ENCODE assay signal across 8 mouse cellular contexts in the genomic region with DNA sequence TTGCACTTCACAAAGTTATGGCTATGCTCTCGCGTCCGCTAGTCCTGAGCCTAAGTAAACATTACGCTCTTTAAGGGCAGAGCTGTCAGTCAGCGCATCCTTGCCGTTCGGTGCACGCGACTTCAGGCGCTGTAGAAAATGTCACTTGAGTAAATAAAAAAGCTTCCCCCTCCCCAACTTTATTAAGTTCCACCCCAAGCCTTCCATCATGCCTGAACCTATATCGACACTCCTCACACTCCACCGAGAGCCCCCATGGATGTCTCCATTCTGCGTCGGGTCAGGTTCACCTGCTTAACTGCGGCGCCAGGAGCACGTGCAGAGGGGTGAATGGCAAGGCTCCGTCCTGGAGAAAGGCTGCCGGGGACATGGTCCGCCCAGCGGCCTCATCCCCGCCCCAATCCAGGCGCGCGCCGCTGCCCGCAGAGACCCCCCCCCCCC. TPM values are rescaled to one million over a fixed set of nuclear protein-coding genes. Genes with fewer than 3 reads are reported as not detected.
DNase-seq lines count a peak whose midpoint lies in the region; ATAC-seq and TF ChIP-seq lines count a peak whose summit lies in the region.

No protein-coding gene starts in this region.

- H3K4me2 ChIP-seq in embryonic facial prominence, embryonic 14.5 days (ENCODE audit: low read depth, low read length): peak overlapping the region; percentile 81
- peak overlapping the region; percentile 86 for H3K4me2 ChIP-seq in limb, embryonic 11.5 days (ENCODE audit: low read depth, severe bottlenecking)
- peak overlapping the region; percentile 88 for H3K4me2 ChIP-seq in neural tube, embryonic 14.5 days (ENCODE audit: low read depth, low read length)

- peak overlapping the region; percentile 64 for H3K4me3 ChIP-seq in heart, adult 2 months
- H3K4me3 ChIP-seq in embryonic facial prominence, embryonic 14.5 days (ENCODE audit: low read depth, low read length): peak overlapping the region; percentile 80
- peak overlapping the region; percentile 86 for H3K4me3 ChIP-seq in limb, embryonic 11.5 days (ENCODE audit: low read depth, low read length)
- H3K4me3 ChIP-seq in neural tube, embryonic 14.5 days (ENCODE audit: low read depth, low read length): peak overlapping the region; percentile 68

- no peaks in the 10 kb centered on the region; the same call in 1 of the 2 replicates for H3K79me2 ChIP-seq in heart, adult 2 months (replicated peaks; ENCODE audit: control insufficient read depth, insufficient read depth, low read length)

- H3K27ac ChIP-seq in heart, adult 2 months: peak overlapping the region; percentile 94
- peak overlapping the region; percentile 85 for H3K27ac ChIP-seq in embryonic facial prominence, embryonic 14.5 days (replicated peaks; ENCODE audit: low read depth, low read length)
- peak overlapping the region; percentile 75 for H3K27ac ChIP-seq in limb, embryonic 11.5 days (replicated peaks; ENCODE audit: low read depth, low read length)
- peak overlapping the region; percentile 65 for H3K27ac ChIP-seq in neural tube, embryonic 14.5 days (ENCODE audit: low read depth, low read length)

- no peak for TF ChIP-seq CTCF in heart, adult 2 months (IDR thresholded peaks at IDR 0.05)

- no peak for DNase-seq in heart, adult 2 months
- no peak for DNase-seq in heart, adult 11 months
- DNase-seq in embryonic facial prominence, embryonic 14.5 days (ENCODE audit: low spot score): no peak
- DNase-seq in limb, embryonic 11.5 days (ENCODE audit: low spot score): no peak
- no peak for DNase-seq in adrenal gland, postnatal 4 days (ENCODE audit: low spot score in 2 of 2)
- DNase-seq in thymus, postnatal 4 days: no peak

- peak; percentile 42 for ATAC-seq in CD4-positive, CD25-positive, alpha-beta regulatory T cell, adult 4 months
- peak; percentile 86 for ATAC-seq in embryonic facial prominence, embryonic 14.5 days (ENCODE audit: low read depth)
- ATAC-seq in limb, embryonic 11.5 days (ENCODE audit: insufficient number of reproducible peaks, low FRiP score, low TSS enrichment, low read depth): peak; percentile 85
- peak; percentile 87 for ATAC-seq in neural tube, embryonic 14.5 days (ENCODE audit: low read depth)

- intact Hi-C loops in heart, adult 2 months (cut with DNase I): loop anchor here (2.0 to 5.0 kb wide), 2 partner anchors 19 to 212 kb away; no protein-coding TSS in a partner anchor

- TF ChIP-seq POLR2A in heart, adult 2 months (IDR thresholded peaks at IDR 0.05; ENCODE audit: insufficient read depth, low read depth, low read length): no peak

- H3K9me3 ChIP-seq in embryonic facial prominence, embryonic 14.5 days (ENCODE audit: control insufficient read depth, low read length): no peaks in the 10 kb centered on the region
- H3K9me3 ChIP-seq in limb, embryonic 11.5 days (ENCODE audit: control insufficient read depth, low read length): no peaks in the 10 kb centered on the region
- no peaks in the 10 kb centered on the region for H3K9me3 ChIP-seq in neural tube, embryonic 14.5 days (ENCODE audit: control insufficient read depth, low read length)

- H3K36me3 ChIP-seq in heart, adult 2 months (ENCODE audit: control insufficient read depth, insufficient read depth, low read length): peaks cover 3% of the 10 kb centered on the region; the same call in 1 of the 2 replicates
- H3K36me3 ChIP-seq in embryonic facial prominence, embryonic 14.5 days (ENCODE audit: control insufficient read depth, insufficient read depth, low read length): peaks cover 16% of the 10 kb centered on the region
- H3K36me3 ChIP-seq in limb, embryonic 11.5 days (ENCODE audit: control insufficient read depth, insufficient read depth, low read length): 0 out of 2 replicates have a peak, but pooled peaks cover 2% of the 10 kb centered on the region
- H3K36me3 ChIP-seq in neural tube, embryonic 14.5 days (ENCODE audit: control insufficient read depth, insufficient read depth, low read length): peaks cover 8% of the 10 kb centered on the region

- under 1% methylated on average over 27 of the region's 27 CpGs for WGBS in heart, adult 2 months
- 0% methylated on average over 20 of the region's 27 CpGs for WGBS in embryonic facial prominence, embryonic 14.5 days
- WGBS in limb, embryonic 11.5 days: under 1% methylated on average over 26 of the region's 27 CpGs
- under 1% methylated on average over 21 of the region's 27 CpGs for WGBS in neural tube, embryonic 14.5 days

- no peak for TF ChIP-seq EP300 in heart, adult 2 months (IDR thresholded peaks at IDR 0.05; ENCODE audit: insufficient read depth, low read depth, low read length)

- H3K4me1 ChIP-seq in heart, adult 2 months (ENCODE audit: control insufficient read depth, insufficient read depth, low read length): no peaks in the 10 kb centered on the region
- H3K4me1 ChIP-seq in embryonic facial prominence, embryonic 14.5 days (ENCODE audit: control insufficient read depth, insufficient read depth, low read length): peaks cover 3% of the 10 kb centered on the region; the same call in 1 of the 2 replicates
- no peaks in the 10 kb centered on the region for H3K4me1 ChIP-seq in limb, embryonic 11.5 days (ENCODE audit: control insufficient read depth, insufficient read depth, low read length)
- peaks cover 11% of the 10 kb centered on the region; the same call in 1 of the 2 replicates for H3K4me1 ChIP-seq in neural tube, embryonic 14.5 days (ENCODE audit: control insufficient read depth, insufficient read depth, low read length)

- H3K27me3 ChIP-seq in heart, adult 2 months (ENCODE audit: control insufficient read depth, insufficient read depth, low read length): no peaks in the 10 kb centered on the region
- no peaks in the 10 kb centered on the region for H3K27me3 ChIP-seq in embryonic facial prominence, embryonic 14.5 days (replicated peaks; ENCODE audit: control insufficient read depth, insufficient read depth, low read length)
- no peaks in the 10 kb centered on the region for H3K27me3 ChIP-seq in limb, embryonic 11.5 days (ENCODE audit: control insufficient read depth, insufficient read depth, low read length)
- H3K27me3 ChIP-seq in neural tube, embryonic 14.5 days (ENCODE audit: control insufficient read depth, insufficient read depth, low read length): no peaks in the 10 kb centered on the region

- H3K9ac ChIP-seq in heart, adult 2 months (ENCODE audit: low read depth, low read length): peak overlapping the region; percentile 82
- peak overlapping the region; percentile 91 for H3K9ac ChIP-seq in embryonic facial prominence, embryonic 14.5 days (ENCODE audit: low read depth, low read length)
- peak overlapping the region; percentile 85 for H3K9ac ChIP-seq in limb, embryonic 11.5 days (ENCODE audit: low read length)
- peak overlapping the region; percentile 78 for H3K9ac ChIP-seq in neural tube, embryonic 14.5 days (replicated peaks; ENCODE audit: low read depth, low read length)

RNA-seq across cellular contexts. Expression of gene Trmt11, which starts 0.4 kb away (rescaled TPM):
- 1 to 10 TPM; 4.3 to 6.4 TPM for total RNA-seq in heart, adult 2 months (2021)
- polyA plus RNA-seq in heart, adult 2 months (2012; rRNA removed): 1.1 and 3.0 TPM in 2 replicates
- 10 to 100 TPM; 34.6 to 47.4 TPM for polyA plus RNA-seq in CD4-positive, CD25-positive, alpha-beta regulatory T cell, adult 4 months (2017; shearing (Covaris generic))
- 21.9 and 22.5 TPM in 2 replicates for polyA plus RNA-seq in embryonic facial prominence, embryonic 14.5 days (2014; fragmentation: Nextera tagmentation; extraction: Ambion mirVana)
- polyA plus RNA-seq in limb, embryonic 11.5 days (2014; fragmentation: Nextera tagmentation; extraction: Ambion mirVana): 31.8 and 36.3 TPM in 2 replicates
- 20.2 and 23.7 TPM in 2 replicates for polyA plus RNA-seq in neural tube, embryonic 14.5 days (2014; fragmentation: Nextera tagmentation; extraction: Ambion mirVana)
- total RNA-seq in adrenal gland, postnatal 4 days (2021): 10 to 100 TPM; 10.8 to 13.1 TPM

RNA-seq across cellular contexts. Expression of gene Hint3, which starts 29.3 kb away (rescaled TPM):
- 10 to 100 TPM; 70.1 to 92.3 TPM for total RNA-seq in heart, adult 2 months (2021)
- 22.4 and 40.4 TPM in 2 replicates for polyA plus RNA-seq in heart, adult 2 months (2012; rRNA removed)
- 10 to 100 TPM; 42.7 to 50.5 TPM for polyA plus RNA-seq in CD4-positive, CD25-positive, alpha-beta regulatory T cell, adult 4 months (2017; shearing (Covaris generic))
- 22.8 and 23.0 TPM in 2 replicates for polyA plus RNA-seq in embryonic facial prominence, embryonic 14.5 days (2014; fragmentation: Nextera tagmentation; extraction: Ambion mirVana)
- polyA plus RNA-seq in limb, embryonic 11.5 days (2014; fragmentation: Nextera tagmentation; extraction: Ambion mirVana): 14.1 and 18.1 TPM in 2 replicates
- 23.0 and 24.3 TPM in 2 replicates for polyA plus RNA-seq in neural tube, embryonic 14.5 days (2014; fragmentation: Nextera tagmentation; extraction: Ambion mirVana)
- total RNA-seq in adrenal gland, postnatal 4 days (2021): 10 to 100 TPM; 28.5 to 30.9 TPM
